Mouse (Mus musculus): ENCODE measurements around the gene Hoxa13. TPM values are rescaled to one million over a fixed set of nuclear protein-coding genes. Genes with fewer than 3 reads are reported as not detected.

Hoxa13 gene
- total RNA-seq, 2 experiments from 2014 or later = not detected

- DNase-seq (ENCODE audit: low spot score in 2 of 2) = no peak
- Histone ChIP-seq H3K4me3 (no peak overlapping the region), H3K27ac (no peak overlapping the region)
- no peak for TF ChIP-seq CTCF (conservative IDR thresholded peaks at IDR 0.05)
Observed at GRCm38 (mm10) chr6:52234428-52235140, 26.1 kb downstream of the Hoxa13 start.

- Histone ChIP-seq H3K4me3 (no peak overlapping the region), H3K27ac (no peak overlapping the region)
- no peak for TF ChIP-seq CTCF (conservative IDR thresholded peaks at IDR 0.05)
- no peak for DNase-seq (ENCODE audit: low spot score in 2 of 2)
Observed at GRCm38 (mm10) chr6:52233546-52234427, 26.9 kb downstream of the Hoxa13 start.

GRCm38 (mm10) chr6:52232984-52233545, 27.6 kb downstream of the Hoxa13 start:
- TF ChIP-seq CTCF (conservative IDR thresholded peaks at IDR 0.05) = no peak
- H3K4me3 ChIP-seq = no peak overlapping the region
- no peak for DNase-seq (ENCODE audit: low spot score in 2 of 2)
- no peak overlapping the region for H3K27ac ChIP-seq

GRCm38 (mm10) chr6:52232568-52232965, 28.1 kb downstream of the Hoxa13 start:
- H3K4me3 ChIP-seq = no peak overlapping the region
- DNase-seq (ENCODE audit: low spot score in 2 of 2) = no peak
- no peak overlapping the region for H3K27ac ChIP-seq
- TF ChIP-seq CTCF (conservative IDR thresholded peaks at IDR 0.05) = no peak

GRCm38 (mm10) chr6:52231885-52232567, 28.7 kb downstream of the Hoxa13 start:
- TF ChIP-seq CTCF (conservative IDR thresholded peaks at IDR 0.05) = no peak
- Histone ChIP-seq H3K4me3 (no peak overlapping the region), H3K27ac (no peak overlapping the region)
- no peak for DNase-seq (ENCODE audit: low spot score in 2 of 2)

GRCm38 (mm10) chr6:52230516-52231165, 30.0 kb downstream of the Hoxa13 start, which contains the start of gene Hoxa9:
Gene Hoxa9 (minus strand): TSS chr6:52231089.
- no peak within 1 kb of the TSS for H3K4me3 ChIP-seq
- no peak for TF ChIP-seq CTCF (conservative IDR thresholded peaks at IDR 0.05)
- DNase-seq (ENCODE audit: low spot score in 2 of 2) = no peak

GRCm38 (mm10) chr6:52229558-52230416, 30.9 kb downstream of the Hoxa13 start:
- H3K27ac ChIP-seq = no peak overlapping the region
- TF ChIP-seq CTCF (conservative IDR thresholded peaks at IDR 0.05) = no peak
- no peak for DNase-seq (ENCODE audit: low spot score in 2 of 2)
- no peak overlapping the region for H3K4me3 ChIP-seq

More at GRCm38 (mm10) chr6:52230516-52231165, 30.0 kb downstream of the Hoxa13 start, which contains the start of gene Hoxa9:
- no peak within 1 kb of the TSS for H3K27ac ChIP-seq

GRCm38 (mm10) chr6:52228475-52229465, 31.9 kb downstream of the Hoxa13 start:
- no peak for TF ChIP-seq CTCF (conservative IDR thresholded peaks at IDR 0.05)
- DNase-seq (ENCODE audit: low spot score in 2 of 2) = no peak
- Histone ChIP-seq H3K27ac (no peak overlapping the region), H3K4me3 (no peak overlapping the region)

GRCm38 (mm10) chr6:52227470-52228222, 33.0 kb downstream of the Hoxa13 start:
- Histone ChIP-seq H3K4me3 (no peak overlapping the region), H3K27ac (no peak overlapping the region)
- no peak for DNase-seq (ENCODE audit: low spot score in 2 of 2)
- TF ChIP-seq CTCF (conservative IDR thresholded peaks at IDR 0.05) = no peak

Measured in layer of hippocampus, adult 2 months (tissue).